Mouse (Mus musculus) embryo, embryonic 10 days (tissue): ENCODE measurements around the gene Dcaf11.
A peak's percentile ranks its signal among the peaks of the same experiment; 100 is the strongest.

Experiments used
- DNase-seq: peaks from one replicate; pipeline ENCODE4 v3.0.0-alpha.2; 2015; ENCODE audit warnings: low spot score

The Dcaf11 gene

DNA sequence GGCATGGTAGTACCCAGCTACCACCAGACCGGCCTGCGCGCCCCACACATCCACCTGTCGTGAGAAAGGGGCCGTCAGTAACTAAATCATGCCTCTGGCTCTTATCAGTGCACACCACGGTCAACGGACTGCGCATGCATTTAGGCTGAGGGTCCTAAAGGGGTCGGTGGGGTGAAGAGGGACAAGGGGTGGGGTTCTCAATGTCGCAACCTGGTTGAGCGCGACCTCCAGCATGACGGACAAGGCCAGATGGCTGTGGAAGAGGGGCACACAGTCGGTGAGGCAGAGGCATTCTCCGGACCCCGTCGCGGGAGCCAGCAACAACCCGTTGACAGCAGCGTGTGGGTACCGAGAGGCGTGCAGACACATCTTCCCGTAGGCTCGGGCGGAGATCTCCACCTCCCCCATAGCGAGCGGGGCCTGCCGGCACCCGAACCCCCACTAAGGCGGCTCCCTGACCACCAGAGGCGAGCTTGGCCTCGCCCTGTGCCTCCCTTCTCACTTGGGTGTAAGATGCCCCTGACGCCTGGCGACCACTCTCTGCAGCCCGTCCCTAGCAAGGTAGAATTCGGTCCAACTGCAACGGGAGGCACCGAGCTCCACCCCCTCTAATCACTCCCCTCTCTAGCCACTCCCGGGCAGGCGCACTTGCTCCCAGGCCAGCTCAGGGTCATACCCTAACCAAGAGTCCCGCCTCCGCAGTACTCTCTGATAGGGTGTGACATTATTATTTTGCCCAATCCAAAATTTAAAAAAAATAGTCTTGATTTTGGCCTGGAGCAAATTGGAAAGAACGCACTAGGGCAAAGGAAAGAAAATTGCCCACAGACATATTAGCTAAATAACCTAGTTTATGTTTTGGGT, 25.1 kb downstream of the Dcaf11 start, which contains the start of gene Emc9:
Emc9 (minus strand) TSS at position 601 of the 864 bp plus-strand sequence.
- peak; percentile 82 for DNase-seq

DNA sequence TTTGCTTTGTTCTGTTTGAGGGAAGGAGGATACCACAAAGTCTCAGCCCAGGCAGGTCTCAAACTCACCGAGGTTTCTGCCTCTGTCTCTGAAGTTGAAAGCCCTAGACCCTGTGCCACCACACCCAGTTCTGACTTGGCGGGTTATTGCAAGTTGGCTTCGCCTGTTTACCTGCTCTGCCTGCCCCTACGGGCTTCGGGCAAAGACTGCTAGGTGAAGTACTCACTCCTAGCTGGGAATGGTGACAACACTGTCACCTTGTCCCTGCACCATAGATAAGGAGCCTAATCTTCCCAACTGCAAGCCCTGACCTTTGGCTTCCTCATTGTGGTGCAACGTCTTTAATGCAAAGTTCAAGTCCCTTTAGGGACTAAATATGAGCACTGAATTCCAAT, 25.8 kb downstream of the Dcaf11 start:
- DNase-seq, result no peak

DNA sequence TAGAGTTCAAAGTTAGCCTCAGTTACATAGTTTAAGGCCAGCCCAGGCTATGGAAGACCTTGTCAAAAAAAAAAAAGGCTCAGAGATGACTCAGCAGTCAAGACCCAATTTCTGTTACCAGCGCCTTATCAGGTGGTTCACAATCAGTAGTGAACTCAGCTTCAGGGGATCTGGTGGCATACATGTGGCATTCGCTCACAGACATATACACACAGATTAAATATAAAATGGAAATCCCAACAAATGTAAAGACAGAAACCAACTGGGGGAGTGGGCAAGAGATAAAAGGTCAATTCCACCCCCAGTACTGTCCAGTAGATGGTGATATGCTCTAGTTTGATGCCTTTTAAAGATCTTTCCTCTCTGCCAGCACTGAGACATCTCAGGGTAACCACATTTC, 26.3 kb downstream of the Dcaf11 start:
- DNase-seq, result no peak

DNA sequence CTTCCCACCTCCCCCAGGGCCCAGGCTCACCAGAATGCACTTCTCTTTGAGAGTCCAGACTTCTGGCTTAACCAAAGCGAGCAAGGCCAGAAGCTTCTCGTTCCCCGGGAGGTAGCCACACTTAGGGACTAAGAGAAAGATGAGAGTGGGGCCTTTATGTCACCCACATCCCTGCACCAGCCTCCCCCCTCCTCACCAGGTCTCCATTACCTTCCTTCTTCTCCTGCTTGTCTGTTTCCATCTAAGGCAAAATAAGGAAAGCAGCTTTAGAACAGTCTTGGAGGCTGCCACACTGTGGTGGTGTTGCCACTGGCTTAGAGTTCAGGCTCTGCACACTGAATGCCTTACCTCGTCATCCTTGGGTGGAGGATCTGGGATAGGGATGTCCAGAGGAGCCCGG, 29.5 kb downstream of the Dcaf11 start:
- DNase-seq, result no peak

DNA sequence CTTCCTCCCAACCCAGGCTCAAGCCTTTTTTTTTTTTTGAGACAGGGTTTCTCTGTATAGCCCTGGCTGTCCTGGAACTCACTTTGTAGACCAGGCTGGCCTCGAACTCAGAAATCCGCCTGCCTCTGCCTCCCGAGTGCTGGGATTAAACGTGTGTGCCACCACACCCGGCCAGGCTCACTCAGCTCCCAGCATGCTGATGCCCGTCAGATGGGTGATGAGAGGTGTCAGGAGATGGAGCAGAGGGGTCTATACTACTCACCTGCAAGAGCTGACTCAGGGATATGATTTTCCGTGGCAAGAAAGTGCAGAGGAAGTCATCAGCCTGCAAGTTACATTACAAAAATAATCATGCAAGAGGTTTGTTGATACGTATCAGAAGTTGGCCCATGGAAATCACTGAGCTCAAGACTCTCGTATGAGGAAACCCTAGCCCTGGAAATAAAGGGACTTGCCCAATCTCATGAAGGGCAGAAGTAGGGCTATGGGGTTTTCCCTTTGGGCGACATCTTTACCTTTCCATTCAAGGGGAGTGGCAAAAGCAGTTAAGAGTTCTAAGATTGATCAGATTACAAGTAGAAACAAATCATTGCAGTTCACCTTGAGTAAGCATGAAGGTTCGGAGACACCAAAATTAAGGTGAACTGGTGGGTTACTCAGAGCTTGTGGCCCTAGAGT, 30.1 kb downstream of the Dcaf11 start:
- DNase-seq, result no peak

DNA sequence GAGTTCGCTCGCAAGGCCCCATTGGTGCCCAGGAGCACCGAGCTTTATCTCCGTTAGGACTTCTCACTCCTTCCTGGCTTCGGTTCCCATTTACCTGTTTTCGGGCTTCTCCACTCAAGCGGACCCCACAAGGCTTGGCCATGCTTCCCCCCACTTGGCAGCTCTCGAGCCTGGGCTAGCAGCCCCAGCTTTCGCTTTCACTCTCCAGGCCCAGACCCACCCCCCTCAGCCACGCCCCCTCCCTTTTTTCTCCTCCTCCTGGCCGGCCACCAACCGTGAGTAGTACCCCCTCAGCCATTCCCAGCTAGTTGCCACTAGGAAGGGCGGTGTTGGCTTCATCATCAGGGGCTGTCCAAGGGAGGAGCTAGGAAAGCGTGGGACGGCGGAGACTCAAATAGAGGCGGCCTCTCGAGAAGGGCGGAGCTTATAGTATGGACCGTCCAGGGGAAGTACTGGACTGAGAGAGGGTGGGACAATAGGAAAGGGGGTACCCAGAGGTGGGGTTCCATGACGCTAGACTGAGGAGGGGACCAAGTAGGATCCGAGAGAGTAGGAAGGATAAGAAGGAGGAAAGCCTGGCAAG, 31.0 kb downstream of the Dcaf11 start, which contains the start of gene Psme2:
Psme2 (minus strand) TSS at position 366 of the 583 bp plus-strand sequence.
- peak; percentile 98 for DNase-seq

DNA sequence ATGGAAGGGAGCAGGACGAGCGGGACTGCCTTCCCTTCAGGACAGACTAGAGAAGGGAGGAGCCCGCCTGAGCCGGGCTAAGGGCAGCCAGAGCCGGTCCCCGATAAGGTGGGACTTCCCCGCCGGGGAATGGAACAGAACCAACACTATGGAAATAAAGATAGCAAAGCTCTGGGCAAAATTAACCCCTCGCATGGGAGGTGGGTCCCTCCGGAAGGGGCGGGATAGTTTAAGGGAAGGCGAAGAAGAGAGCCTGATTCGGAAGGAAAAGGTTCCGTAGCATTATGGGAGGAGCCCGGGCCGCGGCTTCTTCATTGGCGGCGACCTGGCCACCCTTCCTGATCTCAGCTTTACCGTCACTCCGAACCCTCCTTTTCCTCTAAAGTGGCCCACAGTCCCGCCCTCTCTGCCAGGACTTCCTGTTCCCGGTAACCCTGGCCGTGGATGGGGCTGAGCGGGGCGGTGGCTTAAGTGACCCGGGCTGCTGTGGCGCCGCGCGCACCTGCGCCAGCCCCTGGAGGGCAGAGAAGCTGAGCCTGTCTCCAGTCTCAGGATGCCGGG, 31.6 kb downstream of the Dcaf11 start, which contains the start of gene Rnf31:
Rnf31 (plus strand) TSS at position 378 of the 561 bp plus-strand sequence.
- DNase-seq, result peak; percentile 95

DNA sequence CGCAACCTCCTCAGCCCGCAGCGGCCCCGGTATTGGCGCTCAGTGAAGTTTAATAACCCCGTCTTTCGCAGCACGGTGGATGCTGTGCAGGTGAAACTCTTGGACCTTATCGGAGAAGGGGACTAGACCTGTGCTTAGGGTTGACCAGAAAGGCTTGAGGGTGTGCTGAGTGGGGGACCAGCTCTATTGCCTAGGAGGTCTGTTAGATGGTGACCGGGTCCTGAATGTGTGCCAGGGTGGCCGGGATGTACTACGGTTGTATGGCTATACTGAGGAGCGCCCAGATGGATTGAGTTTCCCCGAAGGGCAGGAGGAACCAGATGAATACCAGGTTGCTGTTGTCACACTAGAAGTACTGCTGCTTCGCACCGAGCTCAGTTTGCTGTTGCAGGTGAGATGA, 32.4 kb downstream of the Dcaf11 start:
- no peak for DNase-seq

DNA sequence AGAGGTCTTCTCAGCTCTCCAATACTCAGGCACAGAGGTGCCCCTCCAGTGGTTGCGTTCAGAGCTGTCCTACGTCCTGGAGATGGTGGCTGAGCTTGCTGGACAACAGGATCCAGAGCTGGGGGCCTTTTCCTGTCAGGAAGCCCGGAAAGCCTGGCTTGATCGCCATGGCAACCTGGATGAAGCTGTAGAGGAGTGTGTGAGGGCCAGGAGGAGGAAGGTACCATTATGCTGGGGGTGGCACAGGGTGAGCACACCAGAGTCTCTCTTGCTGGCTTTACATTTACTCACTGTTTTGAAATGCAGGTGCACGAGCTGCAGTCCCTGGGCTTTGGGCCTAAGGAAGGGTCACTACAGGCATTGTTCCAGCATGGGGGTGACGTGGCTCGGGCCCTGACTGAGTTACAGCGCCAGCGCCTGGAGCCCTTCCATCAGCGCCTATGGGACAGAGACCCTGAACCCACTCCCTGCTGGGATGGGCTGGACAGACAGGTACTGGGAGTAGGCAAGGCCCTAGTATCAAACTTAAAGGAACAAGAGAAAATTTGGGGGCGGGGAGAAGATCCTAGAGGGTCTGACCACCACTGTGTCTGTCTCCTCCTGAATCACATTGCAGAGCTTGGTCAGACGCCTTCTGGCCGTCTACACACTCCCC, 36.4 kb downstream of the Dcaf11 start:
- peak; percentile 25 for DNase-seq

DNA sequence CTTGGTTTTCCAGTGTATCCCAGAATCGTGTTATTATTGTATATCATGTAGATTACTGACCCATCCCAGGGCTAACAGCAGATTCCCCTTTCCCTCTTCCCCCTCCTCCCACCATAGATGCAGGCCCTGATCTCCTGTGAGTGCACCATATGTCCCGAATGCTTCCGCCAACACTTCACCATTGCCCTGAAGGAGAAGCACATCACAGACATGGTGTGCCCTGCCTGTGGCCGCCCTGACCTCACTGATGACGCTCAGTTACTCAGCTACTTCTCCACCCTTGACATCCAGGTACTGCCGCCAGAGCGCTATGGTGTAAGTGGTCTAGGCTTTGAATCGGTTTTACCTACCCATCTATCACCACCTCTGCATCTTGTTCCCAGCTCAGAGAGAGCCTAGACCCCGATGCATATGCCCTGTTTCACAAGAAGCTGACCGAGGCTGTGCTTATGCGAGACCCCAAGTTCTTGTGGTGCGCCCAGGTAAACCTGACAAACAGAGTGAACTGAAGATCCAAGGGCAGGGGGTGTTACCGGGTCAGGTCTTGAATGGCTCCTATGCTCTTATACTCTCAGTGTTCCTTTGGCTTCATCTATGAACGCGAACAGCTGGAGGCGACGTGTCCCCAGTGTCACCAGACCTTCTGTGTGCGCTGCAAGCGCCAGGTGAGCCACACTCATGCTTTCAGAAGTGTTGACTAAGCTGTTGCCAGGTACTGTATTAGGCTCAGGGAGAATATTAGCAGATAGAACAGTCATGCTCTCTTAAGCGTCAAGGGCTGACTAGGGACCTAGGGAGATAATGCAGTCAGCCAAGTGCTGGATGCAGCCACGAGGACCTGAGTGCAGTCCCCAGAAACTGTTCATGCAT, 39.0 kb downstream of the Dcaf11 start:
- no peak for DNase-seq

DNA sequence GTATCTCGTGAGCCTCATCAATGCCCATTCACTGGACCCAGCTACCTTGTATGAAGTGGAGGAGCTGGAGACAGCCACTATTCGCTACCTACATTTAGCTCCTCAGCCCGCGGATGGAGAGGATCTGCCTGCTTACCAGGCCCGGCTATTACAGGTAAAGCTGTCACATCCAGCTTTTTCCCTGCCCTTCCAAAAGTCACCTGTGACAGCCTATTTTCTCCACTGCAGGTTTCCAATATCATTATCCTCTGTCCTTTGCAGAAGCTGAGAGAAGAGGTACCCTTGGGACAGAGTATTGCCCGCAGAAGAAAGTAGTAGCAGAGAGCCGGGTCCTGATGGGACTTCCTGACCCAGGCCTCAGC, 43.4 kb downstream of the Dcaf11 start, which contains the start of gene Irf9:
Irf9 (plus strand) TSS at position 301 of the 362 bp plus-strand sequence.
- DNase-seq, result no peak

DNA sequence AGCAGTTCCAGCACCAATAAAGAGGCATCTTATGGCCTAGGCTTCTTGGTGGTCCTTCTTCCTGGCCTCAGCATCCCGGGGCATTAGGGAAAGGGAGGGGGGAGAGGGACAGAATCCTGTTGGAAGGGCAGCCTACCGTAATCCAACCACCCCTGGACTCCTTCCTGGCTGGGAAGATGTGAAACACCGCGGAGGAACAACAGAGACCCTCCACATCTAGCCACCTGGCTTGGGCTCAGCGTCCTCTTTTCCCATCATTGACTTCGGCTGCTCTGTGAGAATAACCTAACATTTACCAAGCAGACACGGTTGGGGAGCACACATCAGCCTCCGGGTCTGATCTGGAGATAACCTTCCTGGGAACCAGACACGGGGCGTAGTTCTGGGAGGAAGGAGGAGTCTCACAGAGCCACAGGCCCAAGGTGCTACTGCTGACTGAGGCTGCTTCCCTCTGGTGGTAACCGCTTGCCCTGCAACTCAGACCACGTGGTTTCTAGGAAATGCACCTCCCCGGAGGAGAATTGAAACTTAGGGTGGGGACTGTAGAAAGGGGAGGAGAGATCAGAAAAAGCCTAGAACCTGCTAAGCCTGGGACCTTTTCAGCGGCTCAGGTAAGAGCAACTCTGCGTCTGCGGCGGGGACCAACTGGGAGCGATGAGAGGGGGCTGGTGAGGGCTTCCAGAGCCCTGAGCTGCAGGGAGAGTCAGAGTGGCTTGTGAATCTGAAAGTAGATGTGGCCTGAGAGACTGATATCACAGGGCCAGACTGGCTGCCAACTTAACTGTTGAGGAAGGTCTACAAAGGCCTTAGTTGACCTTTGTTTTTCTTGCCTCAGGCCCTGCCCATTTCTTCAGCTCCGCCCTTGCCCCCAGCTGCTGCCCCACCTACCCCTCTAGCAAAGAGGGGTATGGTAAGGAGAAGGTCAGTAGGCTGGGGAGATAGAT, 44.1 kb downstream of the Dcaf11 start:
- peak; percentile 93 for DNase-seq

DNA sequence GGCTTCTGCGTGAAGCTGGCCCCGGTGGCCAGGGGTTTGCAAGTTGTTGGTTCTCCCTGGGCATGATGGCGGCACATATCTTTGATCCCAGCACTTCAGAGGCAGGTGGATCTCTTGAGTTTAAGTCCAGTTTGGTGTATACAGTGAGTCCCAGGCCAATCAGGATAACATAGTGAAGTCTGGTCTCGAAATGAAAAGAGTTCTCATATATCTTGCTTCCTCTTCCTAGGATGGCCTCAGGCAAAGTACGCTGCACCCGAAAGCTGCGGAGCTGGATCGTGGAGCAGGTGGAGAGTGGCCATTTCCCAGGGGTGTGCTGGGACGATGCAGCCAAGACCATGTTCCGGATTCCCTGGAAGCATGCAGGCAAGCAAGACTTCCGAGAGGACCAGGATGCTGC, 45.0 kb downstream of the Dcaf11 start:
- DNase-seq, result no peak

DNA sequence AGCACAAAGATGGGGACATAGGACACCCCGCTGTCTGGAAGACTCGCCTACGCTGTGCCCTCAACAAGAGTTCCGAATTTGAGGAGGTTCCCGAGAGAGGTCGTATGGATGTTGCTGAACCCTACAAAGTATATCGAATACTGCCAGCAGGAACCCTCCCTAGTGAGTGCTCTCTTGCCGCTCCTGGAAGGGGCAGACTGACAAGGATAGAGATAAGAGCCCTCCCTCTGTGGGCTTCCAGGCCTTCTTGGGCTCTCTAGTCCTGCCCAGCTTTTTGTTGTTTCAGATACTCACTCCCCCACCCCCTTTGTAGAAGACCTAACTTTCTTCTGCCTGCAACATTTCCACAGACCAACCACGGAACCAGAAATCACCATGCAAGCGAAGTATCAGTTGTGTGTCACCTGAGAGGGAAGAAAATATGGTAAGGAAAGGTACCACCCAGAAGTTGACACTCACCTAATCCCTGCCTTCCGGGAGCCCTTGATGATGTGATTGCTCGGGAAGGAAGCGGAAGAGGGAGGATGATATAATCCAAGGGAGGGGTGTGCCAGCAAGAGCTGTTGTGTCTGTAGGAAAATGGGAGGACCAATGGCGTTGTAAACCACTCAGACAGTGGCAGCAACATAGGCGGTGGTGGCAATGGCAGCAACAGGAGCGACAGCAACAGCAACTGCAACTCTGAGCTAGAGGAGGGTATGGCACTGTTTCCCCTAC, 46.1 kb downstream of the Dcaf11 start:
- no peak for DNase-seq

DNA sequence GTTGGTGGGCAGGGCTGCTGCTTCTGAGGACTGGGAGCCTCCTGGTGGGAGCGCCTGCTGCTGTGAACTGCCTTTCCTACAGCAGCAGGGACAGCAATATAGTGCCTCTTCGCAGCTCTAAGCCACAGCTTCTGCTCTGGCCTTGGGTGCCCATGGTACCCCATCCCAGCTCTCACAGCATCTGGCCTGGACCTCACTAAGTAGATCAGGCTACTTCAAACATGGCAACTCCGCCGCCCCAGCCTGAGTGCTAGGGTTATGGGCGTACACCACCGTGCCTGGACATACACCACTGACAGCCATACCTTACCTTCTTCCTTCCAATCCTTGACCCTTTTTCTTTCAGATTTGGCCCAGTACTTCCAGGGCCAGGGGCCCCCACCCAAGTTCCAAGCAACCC, 48.5 kb downstream of the Dcaf11 start:
- DNase-seq, result no peak

DNA sequence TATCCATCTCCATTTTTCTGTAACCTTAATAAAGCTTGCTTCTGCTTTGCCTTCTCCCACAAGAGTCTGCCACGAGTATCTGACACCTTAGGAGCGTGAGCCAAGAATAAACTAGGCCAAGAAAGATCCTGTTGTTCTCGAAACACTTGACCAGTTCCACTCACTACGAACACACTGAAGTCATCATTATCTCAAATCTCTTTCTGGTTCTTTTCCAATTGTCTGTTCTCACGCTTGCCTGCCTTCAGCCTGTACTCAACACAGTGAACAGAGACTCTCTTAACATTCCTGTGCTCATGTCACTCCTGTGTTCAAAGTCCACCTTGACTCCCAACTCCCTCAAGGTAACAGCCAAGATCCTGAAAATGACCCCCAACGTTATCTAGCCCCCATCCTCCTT, 53.5 kb downstream of the Dcaf11 start:
- DNase-seq, result no peak

DNA sequence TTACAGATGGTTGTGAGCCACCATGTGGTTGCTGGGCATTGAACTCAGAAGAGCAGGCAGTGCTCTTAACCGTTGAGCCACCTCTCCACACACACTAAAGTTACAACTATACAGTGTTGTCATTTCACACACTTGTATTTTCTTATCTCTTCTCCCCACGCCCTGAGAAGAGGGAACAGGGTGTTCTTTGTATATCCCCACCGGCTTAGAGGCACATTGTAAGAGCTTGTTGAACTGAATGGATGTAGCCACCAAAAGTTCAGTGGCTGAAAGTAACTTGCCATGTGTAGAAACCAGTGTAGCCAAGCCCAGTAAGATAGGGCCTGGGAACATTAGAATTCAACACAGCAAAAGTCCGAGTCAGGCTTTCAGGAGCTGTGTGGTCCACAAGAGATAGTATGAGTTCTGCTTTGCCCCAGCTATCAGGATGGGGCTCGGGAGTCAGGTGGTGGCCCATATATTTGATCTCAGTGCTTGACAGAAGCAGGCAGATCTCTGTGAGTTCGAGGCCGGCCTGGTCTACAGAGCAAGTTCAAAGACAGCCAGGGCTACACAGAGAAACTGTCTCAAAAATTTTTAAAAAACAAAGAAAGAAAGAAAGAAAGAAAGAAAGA, 54.9 kb downstream of the Dcaf11 start:
- no peak for DNase-seq

DNA sequence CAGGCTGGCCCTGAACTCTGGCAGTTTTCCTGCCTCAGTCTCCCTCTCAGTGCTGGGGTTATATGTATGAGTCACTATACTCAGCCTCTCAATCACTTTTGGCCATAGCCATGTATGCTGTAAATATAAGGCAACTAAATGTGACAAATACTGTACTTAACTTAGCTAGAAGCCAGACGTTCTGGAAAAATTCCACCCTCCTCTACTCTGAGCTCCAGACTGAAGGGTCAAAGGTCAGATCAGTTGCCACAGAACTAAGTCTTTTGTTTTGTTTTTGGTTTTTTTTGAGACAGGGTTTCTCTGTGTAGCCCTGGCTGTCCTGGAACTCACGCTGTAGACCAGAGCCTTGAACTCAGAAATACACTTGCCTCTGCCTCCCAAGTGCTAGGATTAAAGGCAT, 56.1 kb downstream of the Dcaf11 start:
- no peak for DNase-seq

DNA sequence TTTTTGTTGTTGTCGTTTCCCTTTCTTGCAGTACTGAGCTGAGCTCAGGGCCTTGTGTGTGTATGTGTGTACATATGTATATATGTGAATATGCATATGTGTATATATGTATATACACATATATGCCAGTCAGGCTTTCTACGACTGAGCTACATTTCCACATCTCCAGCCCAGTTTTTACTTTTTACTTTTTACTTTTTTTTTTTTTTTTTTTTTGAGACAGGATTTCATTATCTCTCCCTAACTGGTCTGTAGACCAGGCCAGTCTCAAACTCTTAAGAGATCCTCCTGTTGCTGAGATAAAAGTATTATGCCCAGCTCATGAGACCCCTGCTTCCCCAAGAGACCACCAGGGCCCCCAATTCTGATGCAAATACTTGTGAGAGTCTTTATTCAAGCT, 57.0 kb downstream of the Dcaf11 start:
- no peak for DNase-seq
